Mouse (Mus musculus) lung, adult 2 months (tissue): ENCODE measurements around the gene Tmprss9.

Experiments
- CTCF ChIP-seq: fragments of 200-500 bp; IDR thresholded peaks from 2 replicates; pipeline ENCODE4 v1.5.1; 2011; ENCODE audit warnings: mild to moderate bottlenecking, low read length, control low read depth; ENCODE audit not compliant: insufficient read depth
- POLR2A ChIP-seq: fragments of 200-500 bp; IDR thresholded peaks from 2 replicates; pipeline ENCODE4 v1.6.1; 2011; ENCODE audit warnings: low read depth, mild to moderate bottlenecking, control low read depth, low read length, borderline replicate concordance; ENCODE audit errors: extremely low read depth

GRCm38 (mm10) chr10:80823847-80824643, 47.6 kb upstream of the Tmprss9 start:
- TF ChIP-seq CTCF: no peak
- TF ChIP-seq POLR2A: no peak
